Mouse (Mus musculus) layer of hippocampus, postnatal 10 days (tissue): ENCODE measurements around the gene Tmem258. TPM values are rescaled to one million over a fixed set of nuclear protein-coding genes. Genes with fewer than 3 reads are reported as not detected.

Source experiments
- microRNA-seq, 2 experiments: library from miRNA; unstranded; fragments of <30 nt; microRNA quantifications; one replicate each; pipeline ENCODE4 v1.2.0; 2021
- total RNA-seq, 2 experiments: library from RNA; stranded (reverse); gene quantifications; 2 replicates each; pipeline ENCODE4 v1.2.3; 2021

The Tmem258 gene
- total RNA-seq, 2 experiments from 2014 or later = 90.7 to 113 TPM

Small RNAs within 50 kb of the gene (microRNA-seq; reads per million reads assigned to microRNA genes)
- gene Mir6993 = 1.1 to 3.5 reads per million in 2 experiments

Other genes starting within 250 kb of the Tmem258 start
- gene Fth1, start 223.4 kb upstream of the Tmem258 start, total RNA-seq = 1,000 to 10,000 TPM; 2,066 to 2,109 TPM
- 1 to 10 TPM; 1.9 to 3.0 TPM for gene Best1, start 202.4 kb upstream of the Tmem258 start, total RNA-seq
- 10 to 100 TPM; 13.9 to 14.5 TPM for gene Rab3il1, start 202.3 kb upstream of the Tmem258 start, total RNA-seq
- 10 to 100 TPM; 49.1 to 54.6 TPM for gene Fads3, start 162.4 kb upstream of the Tmem258 start, total RNA-seq
- 100 to 1,000 TPM; 276 to 282 TPM for gene Fads2, start 102.3 kb upstream of the Tmem258 start, total RNA-seq
- 100 to 1,000 TPM; 180 to 185 TPM for gene Fads1, start 21.1 kb upstream of the Tmem258 start, total RNA-seq
- gene Fen1, start 155 bp downstream of the Tmem258 start, total RNA-seq = 10 to 100 TPM; 10.4 to 12.5 TPM
- 1 to 10 TPM; 8.0 to 9.5 TPM for gene Myrf, start 36.7 kb downstream of the Tmem258 start, total RNA-seq
- gene Dagla, start 100.9 kb downstream of the Tmem258 start, total RNA-seq = 100 to 1,000 TPM; 102 TPM
- 100 to 1,000 TPM; 210 to 226 TPM for gene Syt7, start 185.1 kb downstream of the Tmem258 start, total RNA-seq